8 mouse cellular contexts compared by ENCODE assay signal in the genomic region with DNA sequence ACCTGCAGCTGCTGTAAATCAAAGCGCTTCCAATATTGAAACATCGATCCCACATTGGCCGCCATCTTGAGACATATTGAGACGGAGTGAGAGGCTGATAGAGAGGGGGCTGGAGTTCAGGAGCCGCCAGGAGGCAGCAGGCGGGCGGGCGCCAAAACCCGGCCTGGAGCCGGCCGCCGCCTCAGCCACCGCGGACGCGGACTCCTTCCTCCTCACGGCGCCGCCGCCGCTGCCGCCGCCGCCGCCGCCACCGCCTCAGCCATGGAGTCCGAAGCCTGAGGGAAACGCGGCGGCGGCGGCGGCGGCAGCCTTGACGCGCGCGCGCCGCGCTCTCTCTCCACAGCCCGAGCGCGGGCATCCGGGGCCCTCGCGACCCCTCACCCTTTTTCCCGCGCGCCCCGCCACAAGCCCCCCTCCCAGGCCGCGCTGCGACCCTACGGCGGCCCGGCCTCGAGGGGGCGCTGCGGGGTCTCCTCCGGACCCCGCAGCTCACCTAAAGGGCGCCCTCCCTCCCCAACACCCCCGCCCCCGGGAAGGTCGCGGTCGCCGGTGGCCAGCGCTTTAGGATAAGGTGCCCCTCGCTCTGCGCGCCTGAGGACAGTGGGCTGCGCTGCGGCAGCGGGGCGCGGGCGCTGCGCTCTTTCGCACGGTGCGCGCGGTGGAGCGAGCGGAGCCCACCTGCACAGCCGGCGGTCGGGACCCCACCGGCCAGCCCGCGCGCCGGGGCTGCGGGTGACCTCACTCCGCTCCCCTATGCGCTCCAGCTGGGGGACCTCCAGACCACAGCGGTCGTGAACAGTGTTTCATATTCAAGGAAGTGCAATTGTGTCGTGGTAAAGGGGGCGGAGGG. TPM values are rescaled to one million over a fixed set of nuclear protein-coding genes. Genes with fewer than 3 reads are reported as not detected.
DNase-seq lines count a peak whose midpoint lies in the region; ATAC-seq lines count a peak whose summit lies in the region.

A gene (minus strand): TSS at position 315 of the 850 bp plus-strand sequence.

- H3K9me3 ChIP-seq in intestine, embryonic 16.5 days (ENCODE audit: control insufficient read depth, low read length) = no peaks in the 10 kb centered on the region

- intact Hi-C loops in left cerebral cortex, postnatal 25 days (cut with DNase I) = loop anchor here (1.0 to 5.0 kb wide), 6 partner anchors 56 to 280 kb away; no protein-coding TSS in a partner anchor

- no peaks in the 10 kb centered on the region for H3K36me3 ChIP-seq in intestine, embryonic 16.5 days (ENCODE audit: control insufficient read depth, insufficient read depth, low read length)

- ATAC-seq in intestine, embryonic 16.5 days = peak; percentile 93

- peaks cover 12% of the 10 kb centered on the region for H3K4me1 ChIP-seq in intestine, embryonic 16.5 days (ENCODE audit: control insufficient read depth, insufficient read depth, low read length)

- 0 out of 2 replicates have a peak, but pooled peaks cover 5% of the 10 kb centered on the region for H3K27me3 ChIP-seq in intestine, embryonic 16.5 days (replicated peaks; ENCODE audit: control insufficient read depth, insufficient read depth, low read length)

- peak within 1 kb of the TSS; percentile 88 for H3K9ac ChIP-seq in intestine, embryonic 16.5 days (ENCODE audit: low read depth, low read length)

- DNase-seq in adrenal gland, adult 2 months = peak; percentile 91
- peak; percentile 73 for DNase-seq in embryo, embryonic 11.5 days (ENCODE audit: low read depth, low spot score)
- DNase-seq in gastrocnemius, postnatal 4 days (ENCODE audit: low spot score in 2 of 2) = peak; percentile 78 to 85
- DNase-seq in left cerebral cortex, postnatal 25 days (ENCODE audit: low spot score in 2 of 2) = peak; percentile 79 to 84
- peak; percentile 86 for DNase-seq in mesoderm, embryonic 11.5 days (ENCODE audit: low read depth, low spot score)
- DNase-seq in right cerebral cortex, postnatal 36 days (ENCODE audit: low spot score in 2 of 2) = peak; percentile 63 to 80
- DNase-seq in urinary bladder, postnatal 4 days (ENCODE audit: low spot score in 2 of 2) = peak; percentile 82 to 85

- peak within 1 kb of the TSS; percentile 90 for H3K4me3 ChIP-seq in intestine, embryonic 16.5 days (ENCODE audit: low read length)

- H3K4me2 ChIP-seq in intestine, embryonic 16.5 days (ENCODE audit: low read depth, low read length) = peak within 1 kb of the TSS; percentile 99

- peak within 1 kb of the TSS; percentile 91 for H3K27ac ChIP-seq in intestine, embryonic 16.5 days (ENCODE audit: low read length)

- under 1% methylated on average over 52 of the region's 103 CpGs for WGBS in intestine, embryonic 16.5 days

RNA-seq across cellular contexts. Expression of the gene that starts here (rescaled TPM):
- total RNA-seq in adrenal gland, adult 2 months (2021) = 100 to 1,000 TPM; 101 to 105 TPM
- polyA plus RNA-seq in adrenal gland, adult 2 months (2012; rRNA removed) = 46.2 and 52.3 TPM in 2 replicates
- 100 to 1,000 TPM; 118 to 123 TPM for total RNA-seq in gastrocnemius, postnatal 4 days (2021)
- polyA plus RNA-seq in intestine, embryonic 16.5 days (2015; fragmentation: Nextera tagmentation; extraction: Ambion mirVana) = 62.2 and 62.5 TPM in 2 replicates
- 100 to 1,000 TPM; 105 to 121 TPM for total RNA-seq in left cerebral cortex, postnatal 25 days (2021)

Comparison
In these comparisons a context has a peak if more than half of its experiments do, and no peak if none do; other contexts are left out.
1. Peak in every context shown above with its lines: DNase-seq, ATAC-seq, H3K4me3 ChIP-seq and H3K27ac ChIP-seq.